Mouse (Mus musculus) kidney, adult 2 months (tissue): ENCODE data around the gene Dynlt1f. TPM values are rescaled to one million over a fixed set of nuclear protein-coding genes. Genes with fewer than 3 reads are reported as not detected.
"Not testable (repeated sequence)": the region's sequence is repeated elsewhere in the genome, so short reads cannot be mapped to it uniquely, and the experiment has no call there.

Experiments used
- DNase-seq: peaks from one replicate; pipeline ENCODE4 v3.0.0; 2021
- H3K27ac ChIP-seq: fragments of 200-500 bp; 2 replicates; pipeline ENCODE4 v1.5.1; 2012; ENCODE audit warnings: low read depth, low read length, control low read depth, inconsistent platforms; ENCODE audit not compliant: insufficient read depth
- H3K27me3 ChIP-seq: fragments of 200-500 bp; replicated peaks from 2 replicates; pipeline ENCODE4 v1.6.1; 2012; ENCODE audit warnings: mild to moderate bottlenecking, moderate library complexity, low read length, inconsistent platforms; ENCODE audit not compliant: control insufficient read depth, insufficient read depth
- H3K36me3 ChIP-seq: fragments of 200-500 bp; 2 replicates; pipeline ENCODE4 v1.6.1; 2012; ENCODE audit warnings: mild to moderate bottlenecking, moderate library complexity, low read length, inconsistent platforms; ENCODE audit not compliant: control insufficient read depth, insufficient read depth
- H3K4me1 ChIP-seq: fragments of 200-500 bp; 2 replicates; pipeline ENCODE4 v1.6.1; 2011; ENCODE audit warnings: low read length; ENCODE audit not compliant: control insufficient read depth, insufficient read depth
- H3K4me3 ChIP-seq: fragments of 200-500 bp; 2 replicates; pipeline ENCODE4 v1.5.1; 2011; ENCODE audit warnings: mild to moderate bottlenecking, low read depth, low read length, control low read depth; ENCODE audit not compliant: insufficient read depth
- CTCF ChIP-seq: fragments of 200-500 bp; conservative IDR thresholded peaks from 2 replicates; pipeline ENCODE4 v1.5.1; 2011; ENCODE audit warnings: low read depth, mild to moderate bottlenecking, control low read depth, low read length, moderate library complexity, mixed read lengths; ENCODE audit not compliant: insufficient read depth, insufficient read length
- POLR2A ChIP-seq: fragments of 200-500 bp; IDR thresholded peaks from one replicate; pipeline ENCODE4 v1.6.1; 2011; ENCODE audit warnings: low read depth, low read length, control low read depth
- WGBS: fragments of 180-500 bp; shearing (Covaris S2); methylation state at CpG from one replicate; pipeline ENCODE4 v1.1.7; 2018; 5-methylcytosine and 5-hydroxymethylcytosine counted together
- polyA plus RNA-seq: library from polyadenylated mRNA; depleted of rRNA; stranded (reverse); fragments of >200 nt; gene quantifications from 2 replicates; pipeline ENCODE4 v1.2.3, GENCODE M21; 2012

Gene Dynlt1f
- polyA plus RNA-seq, 1 experiment: 64.5 TPM

- not testable (repeated sequence) for H3K36me3 ChIP-seq, H3K27ac ChIP-seq, H3K4me1 ChIP-seq, H3K27me3 ChIP-seq, H3K4me3 ChIP-seq, DNase-seq
- WGBS: 90% methylated on average over 4 of the region's 4 CpGs
Observed at GRCm38 (mm10) chr17:6644673-6645072, 11.0 kb downstream of the Dynlt1f start.

GRCm38 (mm10) chr17:6644210-6644609, 11.5 kb downstream of the Dynlt1f start:
- not testable (repeated sequence) for H3K36me3 ChIP-seq, H3K27me3 ChIP-seq, H3K27ac ChIP-seq, DNase-seq, H3K4me3 ChIP-seq, H3K4me1 ChIP-seq
- WGBS: 87% methylated on average over 9 of the region's 9 CpGs

GRCm38 (mm10) chr17:6640771-6641429, 14.8 kb downstream of the Dynlt1f start:
- 73% methylated on average over 14 of the region's 14 CpGs for WGBS
- H3K27ac ChIP-seq, DNase-seq, H3K36me3 ChIP-seq, H3K4me3 ChIP-seq, H3K4me1 ChIP-seq, H3K27me3 ChIP-seq: not testable (repeated sequence)

GRCm38 (mm10) chr17:6640044-6640637, 15.6 kb downstream of the Dynlt1f start:
- H3K4me3 ChIP-seq, H3K4me1 ChIP-seq, H3K36me3 ChIP-seq, DNase-seq, H3K27me3 ChIP-seq, H3K27ac ChIP-seq: not testable (repeated sequence)
- WGBS: 97% methylated on average over 10 of the region's 10 CpGs

- H3K36me3 ChIP-seq, H3K27me3 ChIP-seq, H3K4me3 ChIP-seq, H3K27ac ChIP-seq, DNase-seq, H3K4me1 ChIP-seq: not testable (repeated sequence)
- 93% methylated on average over 17 of the region's 21 CpGs for WGBS
Observed at GRCm38 (mm10) chr17:6639486-6639885, 16.2 kb downstream of the Dynlt1f start.

GRCm38 (mm10) chr17:6638444-6638843, 17.3 kb downstream of the Dynlt1f start:
- not testable (repeated sequence) for H3K36me3 ChIP-seq, H3K27ac ChIP-seq, H3K4me1 ChIP-seq, DNase-seq, H3K27me3 ChIP-seq, H3K4me3 ChIP-seq
- 80% methylated on average over 8 of the region's 8 CpGs for WGBS

GRCm38 (mm10) chr17:6637434-6637833, 18.3 kb downstream of the Dynlt1f start:
- WGBS: 98% methylated on average over 4 of the region's 4 CpGs
- not testable (repeated sequence) for H3K4me3 ChIP-seq, H3K27me3 ChIP-seq, H3K4me1 ChIP-seq, DNase-seq, H3K27ac ChIP-seq, H3K36me3 ChIP-seq

GRCm38 (mm10) chr17:6636861-6637260, 18.8 kb downstream of the Dynlt1f start:
- no peak overlapping the region for H3K4me3 ChIP-seq
- no peak for DNase-seq
- H3K4me1 ChIP-seq: no peaks in the 10 kb centered on the region
- no peaks in the 10 kb centered on the region for H3K36me3 ChIP-seq
- 87% methylated on average over 5 of the region's 5 CpGs for WGBS
- no peak overlapping the region for H3K27ac ChIP-seq
- no peaks in the 10 kb centered on the region for H3K27me3 ChIP-seq
- TF ChIP-seq CTCF (no peak), POLR2A (no peak)

GRCm38 (mm10) chr17:6635781-6636180, 19.9 kb downstream of the Dynlt1f start:
- H3K36me3 ChIP-seq, DNase-seq: not testable (repeated sequence)
- WGBS: 96% methylated on average over 2 of the region's 4 CpGs

GRCm38 (mm10) chr17:6632850-6633249, 22.9 kb downstream of the Dynlt1f start:
- not testable (repeated sequence) for H3K36me3 ChIP-seq, H3K4me3 ChIP-seq, H3K27ac ChIP-seq, DNase-seq, H3K4me1 ChIP-seq, H3K27me3 ChIP-seq
- WGBS: 93% methylated on average over 6 of the region's 6 CpGs

More at GRCm38 (mm10) chr17:6635781-6636180, 19.9 kb downstream of the Dynlt1f start:
- H3K27ac ChIP-seq, H3K4me3 ChIP-seq, H3K27me3 ChIP-seq, H3K4me1 ChIP-seq: not testable (repeated sequence)

- H3K4me3 ChIP-seq, H3K36me3 ChIP-seq, H3K27ac ChIP-seq, H3K4me1 ChIP-seq, DNase-seq, H3K27me3 ChIP-seq: not testable (repeated sequence)
- WGBS: 76% methylated on average over 4 of the region's 4 CpGs
Observed at GRCm38 (mm10) chr17:6630398-6630797, 25.3 kb downstream of the Dynlt1f start.
